Mouse (Mus musculus) cortical plate, adult 2 months (tissue): ENCODE data around the gene Sipa1. TPM values are rescaled to one million over a fixed set of nuclear protein-coding genes. Genes with fewer than 3 reads are reported as not detected.
A peak's percentile ranks its signal among the peaks of the same experiment; 100 is the strongest.
"Not testable (repeated sequence)": the region's sequence is repeated elsewhere in the genome, so short reads cannot be mapped to it uniquely, and the experiment has no call there.

Source experiments
- H3K27ac ChIP-seq: fragments of 200-500 bp; 2 replicates; pipeline ENCODE4 v1.5.1; 2012; ENCODE audit warnings: low read length, control low read depth, inconsistent platforms; ENCODE audit not compliant: insufficient read depth
- H3K4me1 ChIP-seq: fragments of 200-500 bp; 2 replicates; pipeline ENCODE4 v1.6.1; 2011; ENCODE audit warnings: low read length; ENCODE audit not compliant: control insufficient read depth, insufficient read depth
- H3K4me3 ChIP-seq: fragments of 200-500 bp; 2 replicates; pipeline ENCODE4 v1.5.1; 2011; ENCODE audit warnings: mild to moderate bottlenecking, low read length, control low read depth; ENCODE audit not compliant: insufficient read depth
- CTCF ChIP-seq: fragments of 200-500 bp; IDR thresholded peaks from 2 replicates; pipeline ENCODE4 v1.5.1; 2011; ENCODE audit warnings: mild to moderate bottlenecking, control low read depth, low read length; ENCODE audit not compliant: insufficient read depth; ENCODE audit errors: extremely low read depth
- POLR2A ChIP-seq: fragments of 200-500 bp; IDR thresholded peaks from 2 replicates; pipeline ENCODE4 v1.6.1; 2011; ENCODE audit warnings: mild to moderate bottlenecking, low read length, control low read depth; ENCODE audit not compliant: insufficient read depth; ENCODE audit errors: extremely low read depth
- polyA plus RNA-seq: library from polyadenylated mRNA; depleted of rRNA; stranded (reverse); fragments of >200 nt; gene quantifications from 2 replicates; pipeline ENCODE4 v1.2.3, GENCODE M21; 2012

Gene Sipa1
- polyA plus RNA-seq, 1 experiment = 16.9 TPM

GRCm38 (mm10) chr19:5692913-5693396 is 29.4 kb upstream of the Sipa1 start:
- peaks cover 7% of the 10 kb centered on the region for H3K4me1 ChIP-seq
- peak overlapping the region; percentile 83; the same call in 1 of the 2 replicates for H3K4me3 ChIP-seq
- H3K27ac ChIP-seq = peak overlapping the region; percentile 81
- TF ChIP-seq CTCF (no peak), POLR2A (no peak)

DNA sequence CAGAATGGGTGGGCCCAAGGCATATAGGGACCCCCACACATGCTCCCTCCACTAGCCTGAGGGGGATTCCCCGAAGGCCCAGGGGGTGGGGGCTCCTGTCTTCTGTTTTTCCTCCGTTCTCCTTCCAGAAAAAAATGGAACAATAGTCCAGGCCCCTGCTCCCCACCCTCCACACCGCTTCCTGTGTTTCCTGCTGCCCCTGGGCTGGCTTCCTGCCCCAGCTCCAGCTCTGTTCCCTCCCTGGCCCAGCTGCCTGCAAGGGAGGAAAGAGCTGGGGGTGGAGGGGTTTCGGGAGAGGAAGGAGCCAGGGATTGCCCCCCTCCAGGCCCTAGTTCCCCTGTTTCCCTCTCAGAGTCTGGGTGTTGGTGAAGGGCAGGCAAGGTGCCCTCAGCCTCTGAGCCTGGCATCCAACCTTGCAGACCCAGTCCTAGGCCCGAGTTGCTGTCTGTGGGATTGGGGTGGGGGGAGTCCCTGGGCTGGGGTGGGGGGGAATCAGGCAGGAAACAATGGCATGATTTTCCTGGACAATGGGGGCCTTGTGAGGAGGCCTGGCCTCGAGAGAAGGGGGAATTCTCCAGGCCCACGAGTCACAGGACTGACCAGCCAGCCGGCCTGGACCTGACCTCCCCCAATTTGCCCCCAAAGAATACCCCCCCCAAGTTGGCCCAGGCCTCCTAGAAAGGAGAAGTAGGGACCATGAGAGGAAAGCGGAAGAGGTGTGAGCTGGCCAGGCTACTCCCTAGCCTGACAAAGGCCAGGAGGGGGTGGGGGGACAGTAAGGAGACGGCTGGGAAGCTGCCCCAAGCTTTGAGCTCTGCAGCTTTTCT is 28.8 kb upstream of the Sipa1 start:
- peaks cover 9% of the 10 kb centered on the region for H3K4me1 ChIP-seq
- peak overlapping the region; percentile 93 for H3K27ac ChIP-seq
- peak overlapping the region; percentile 83 for H3K4me3 ChIP-seq
- TF ChIP-seq POLR2A (0 out of 2 replicates have a peak, but pooled peaks have one; percentile 9), CTCF (no peak)

DNA sequence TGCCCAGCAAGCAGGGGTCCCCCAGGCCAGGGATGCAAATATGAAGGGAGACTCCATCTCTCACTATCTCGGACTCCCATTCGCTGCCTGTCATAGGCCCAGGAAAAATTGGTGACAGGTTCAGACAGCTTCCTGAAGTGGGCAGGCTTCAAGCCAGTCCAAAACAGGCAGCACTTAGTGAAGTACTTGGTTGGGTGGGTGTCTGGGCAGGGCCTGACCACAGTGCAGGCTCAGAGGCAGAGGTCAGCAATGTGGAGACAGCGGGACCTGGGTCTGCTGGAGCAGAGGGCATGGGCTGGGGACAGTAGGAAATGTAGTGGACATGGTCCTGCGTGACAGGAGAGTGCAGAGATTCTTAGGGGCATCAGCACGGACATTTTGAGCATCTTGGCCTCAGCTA is 28.1 kb upstream of the Sipa1 start:
- peak overlapping the region; percentile 93 for H3K27ac ChIP-seq
- TF ChIP-seq CTCF = no peak
- no peak for TF ChIP-seq POLR2A
- peaks cover 9% of the 10 kb centered on the region for H3K4me1 ChIP-seq
- H3K4me3 ChIP-seq = peak overlapping the region; percentile 83

DNA sequence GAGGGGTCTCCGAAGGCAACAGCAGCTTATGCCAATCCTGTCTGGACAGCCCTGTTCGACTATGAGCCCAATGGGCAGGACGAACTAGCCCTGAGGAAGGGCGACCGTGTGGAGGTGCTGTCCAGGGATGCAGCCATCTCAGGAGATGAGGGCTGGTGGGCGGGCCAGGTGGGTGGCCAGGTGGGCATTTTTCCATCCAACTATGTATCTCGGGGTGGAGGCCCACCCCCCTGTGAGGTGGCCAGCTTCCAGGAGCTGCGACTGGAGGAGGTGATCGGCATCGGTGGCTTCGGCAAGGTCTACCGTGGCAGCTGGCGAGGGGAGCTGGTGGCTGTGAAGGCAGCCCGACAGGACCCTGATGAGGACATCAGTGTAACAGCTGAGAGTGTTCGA is 26.8 kb upstream of the Sipa1 start:
- Histone ChIP-seq H3K4me1 (peaks cover 9% of the 10 kb centered on the region), H3K4me3 (peak overlapping the region; percentile 83), H3K27ac (no peak overlapping the region)
- TF ChIP-seq CTCF (no peak), POLR2A (no peak)

DNA sequence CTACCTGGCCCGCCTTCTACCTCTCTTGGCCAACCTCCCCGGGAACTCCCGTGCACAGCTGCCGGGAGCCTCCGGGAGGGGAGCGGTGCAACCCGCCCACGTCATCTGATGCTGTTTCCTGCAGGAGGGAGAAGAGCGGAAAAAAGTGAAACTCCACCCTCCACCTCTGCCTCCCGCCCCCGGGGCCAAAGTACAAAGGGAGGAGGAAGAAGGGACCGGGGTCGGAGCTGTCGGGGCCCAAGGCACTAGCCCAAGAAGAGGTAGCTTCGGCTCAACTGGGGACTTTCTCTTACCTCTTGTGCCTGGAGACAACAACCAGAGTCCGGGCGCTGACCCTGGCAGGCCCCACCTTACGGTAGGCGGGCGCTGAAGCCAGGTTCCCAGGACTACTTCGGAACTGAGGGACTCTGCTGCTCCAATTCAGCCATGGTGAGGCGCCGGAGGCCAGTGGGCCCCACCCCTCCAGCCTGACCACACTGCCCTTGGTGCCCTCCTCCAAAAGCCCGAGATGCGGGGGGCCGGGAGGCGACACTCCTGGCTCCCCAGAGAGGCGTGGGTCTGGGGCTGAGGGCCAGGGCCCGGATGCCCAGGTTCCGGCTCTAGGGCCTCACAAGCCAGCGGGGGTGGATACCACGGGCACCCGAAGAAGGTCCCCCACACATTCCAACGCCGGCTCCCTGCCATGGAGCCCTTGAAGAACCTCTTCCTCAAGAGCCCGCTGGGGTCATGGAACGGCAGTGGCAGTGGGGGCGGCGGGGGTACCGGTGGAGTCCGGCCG is 26.2 kb upstream of the Sipa1 start:
- peak overlapping the region; percentile 82 for H3K27ac ChIP-seq

DNA sequence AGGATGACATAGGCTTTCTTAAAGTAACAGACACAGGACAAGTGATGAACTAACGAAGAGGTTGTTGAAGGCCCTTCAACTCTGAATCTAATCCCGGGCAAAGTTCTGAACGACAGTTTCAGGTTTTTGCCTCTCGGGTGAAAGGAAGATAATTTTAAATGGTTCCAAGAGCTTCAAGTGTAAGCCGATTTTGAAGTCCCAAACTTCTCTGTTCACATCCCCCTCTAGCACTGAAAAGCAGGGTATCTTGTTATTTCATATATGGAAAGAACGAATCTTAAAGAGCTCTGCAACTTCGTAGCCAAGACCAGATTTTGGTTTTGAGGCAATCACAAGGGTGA is 25.6 kb upstream of the Sipa1 start:
- TF ChIP-seq CTCF (no peak), POLR2A (no peak)

More for the DNA sequence above, 26.2 kb upstream of the Sipa1 start:
- Histone ChIP-seq H3K4me3 (peak overlapping the region; percentile 83), H3K4me1 (peaks cover 9% of the 10 kb centered on the region)
- peak; percentile 50 for TF ChIP-seq POLR2A
- TF ChIP-seq CTCF = no peak

GRCm38 (mm10) chr19:5688200-5689087 is 24.9 kb upstream of the Sipa1 start, which contains the start of the genes Map3k11 and Pcnx3:
Gene Map3k11, plus strand, starts transcription at chr19:5688742.
Gene Pcnx3, minus strand, starts transcription at chr19:5688908.
- peak within 1 kb of the TSS; percentile 82 for H3K27ac ChIP-seq
- H3K4me1 ChIP-seq = peaks cover 9% of the 10 kb centered on the region
- H3K4me3 ChIP-seq = peak within 1 kb of the TSS; percentile 83
- TF ChIP-seq POLR2A (peak; percentile 39; the same call in 1 of the 2 replicates), CTCF (no peak)

More for the DNA sequence above, 25.6 kb upstream of the Sipa1 start:
- Histone ChIP-seq H3K4me3 (peak overlapping the region; percentile 83), H3K4me1 (peaks cover 9% of the 10 kb centered on the region), H3K27ac (peak overlapping the region; percentile 82)

GRCm38 (mm10) chr19:5687738-5688137 is 24.2 kb upstream of the Sipa1 start:
- Histone ChIP-seq H3K4me1 (peaks cover 9% of the 10 kb centered on the region), H3K4me3 (peak overlapping the region; percentile 83), H3K27ac (no peak overlapping the region)
- no peak for TF ChIP-seq CTCF
- TF ChIP-seq POLR2A = no peak

GRCm38 (mm10) chr19:5686954-5687353 is 23.4 kb upstream of the Sipa1 start:
- H3K4me1 ChIP-seq, H3K4me3 ChIP-seq, H3K27ac ChIP-seq: not testable (repeated sequence)
